Mouse (Mus musculus): ENCODE results near the gene Psmb5. TPM values are rescaled to one million over a fixed set of nuclear protein-coding genes. Genes with fewer than 3 reads are reported as not detected.

The Psmb5 gene
- polyA plus RNA-seq, 1 experiment from 2014 or later = 157 TPM

DNA sequence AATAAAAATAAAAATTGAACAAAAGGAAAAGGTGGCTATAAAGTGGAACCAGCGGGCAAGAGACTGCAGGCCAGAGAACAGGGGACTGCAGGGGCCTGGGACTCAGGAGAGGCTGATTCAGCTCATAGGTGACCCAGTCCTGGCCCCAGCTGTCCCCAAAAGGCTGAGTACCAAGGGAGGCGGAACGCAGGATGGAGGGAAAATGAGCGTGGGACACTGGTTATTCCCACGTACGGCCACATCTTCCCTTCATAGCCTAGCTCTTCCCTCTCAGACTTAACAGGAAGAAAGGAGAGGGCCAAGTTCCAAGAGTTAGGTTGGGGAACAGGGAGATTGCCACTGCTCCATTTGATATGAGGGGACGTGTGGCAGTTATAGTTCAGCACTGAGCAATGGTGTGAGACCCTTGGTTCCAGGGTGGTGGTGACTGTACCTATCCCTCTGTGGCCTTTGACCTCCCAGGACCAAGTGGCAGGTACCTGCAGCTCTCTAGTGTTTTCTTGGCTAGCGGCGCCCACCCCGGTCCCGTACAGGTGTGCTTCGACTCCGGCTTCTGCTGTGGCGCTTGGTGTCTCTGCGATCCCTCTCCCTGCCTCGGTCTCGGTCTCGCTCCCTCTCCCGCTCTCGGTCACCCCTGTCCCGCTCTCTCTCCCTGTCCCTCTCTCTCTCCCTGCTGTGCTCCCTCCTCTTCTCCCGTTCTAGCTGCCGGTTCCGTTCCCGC is 24.6 kb upstream of the Psmb5 start:
- DNase-seq (no peak), ATAC-seq (no peak)
- no peaks in the 10 kb centered on the region for H3K9me3 ChIP-seq (ENCODE audit: low read length)
- TF ChIP-seq CTCF (IDR thresholded peaks at IDR 0.05; ENCODE audit: low read depth) = no peak
- no peak for TF ChIP-seq EP300 (IDR thresholded peaks at IDR 0.05; ENCODE audit: low read depth)
- H3K9ac ChIP-seq (replicated peaks) = no peak overlapping the region
- H3K4me3 ChIP-seq (ENCODE audit: low read depth, low read length) = no peak overlapping the region
- peaks cover 54% of the 10 kb centered on the region for H3K36me3 ChIP-seq (replicated peaks; ENCODE audit: insufficient read depth, low read length)
- no peak overlapping the region for H3K4me2 ChIP-seq (ENCODE audit: low read depth, low read length)
- H3K27ac ChIP-seq (ENCODE audit: low read depth) = no peak overlapping the region
- 0 out of 2 replicates have a peak, but pooled peaks cover 5% of the 10 kb centered on the region for H3K27me3 ChIP-seq (ENCODE audit: insufficient read depth, low read length)
- 91% methylated on average over 25 of the region's 25 CpGs for WGBS (ENCODE audit: insufficient replicate concordance)
- peaks cover 3% of the 10 kb centered on the region for H3K4me1 ChIP-seq (ENCODE audit: insufficient read depth)

DNA sequence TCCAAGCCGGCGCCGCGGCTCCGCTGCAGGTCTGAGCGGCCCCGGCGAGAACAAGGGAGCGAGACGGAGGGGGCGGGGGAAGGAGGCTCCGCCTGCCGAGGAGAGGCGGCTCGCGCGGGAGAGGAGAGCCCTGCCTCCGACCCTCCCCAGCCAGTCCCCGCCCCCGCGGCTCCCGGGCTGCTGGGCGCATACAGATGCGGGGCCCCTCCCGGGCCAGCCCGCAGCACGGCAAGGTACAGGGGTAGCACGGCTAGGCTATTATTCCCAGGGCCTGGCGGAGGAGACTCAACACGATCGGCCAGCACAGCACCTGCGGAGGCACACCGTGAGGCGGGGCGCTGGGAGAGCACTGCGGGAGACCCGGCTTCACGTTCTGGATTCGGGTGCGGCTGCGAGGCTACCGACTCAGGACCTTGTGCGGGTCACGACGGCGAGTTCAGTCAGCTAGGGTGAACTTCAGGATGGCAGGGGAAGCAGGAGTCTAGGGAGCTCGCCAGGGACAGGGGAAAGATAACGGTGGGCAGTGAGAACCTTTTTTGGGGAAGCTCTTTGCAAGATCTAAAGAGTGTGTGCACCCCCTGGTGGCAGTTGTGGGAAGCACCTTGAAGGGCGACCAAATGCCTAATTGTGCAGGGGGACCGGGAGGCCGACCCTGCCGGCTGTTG is 23.6 kb upstream of the Psmb5 start, which contains the start of gene Cdh24:
TSS of gene Cdh24 (minus strand) at position 60 of the 665 bp plus-strand sequence.
- H3K4me1 ChIP-seq (ENCODE audit: insufficient read depth) = peaks cover 3% of the 10 kb centered on the region
- peaks cover 44% of the 10 kb centered on the region for H3K36me3 ChIP-seq (replicated peaks; ENCODE audit: insufficient read depth, low read length)
- peak within 1 kb of the TSS; percentile 39; the same call in 1 of the 2 replicates for H3K27ac ChIP-seq (ENCODE audit: low read depth)
- H3K4me3 ChIP-seq (ENCODE audit: low read depth, low read length) = peak within 1 kb of the TSS; percentile 81
- peak; percentile 89 for DNase-seq
- 0 out of 2 replicates have a peak, but pooled peaks cover 5% of the 10 kb centered on the region for H3K27me3 ChIP-seq (ENCODE audit: insufficient read depth, low read length)
- WGBS (ENCODE audit: insufficient replicate concordance) = under 1% methylated on average over 37 of the region's 52 CpGs
- no peaks in the 10 kb centered on the region for H3K9me3 ChIP-seq (ENCODE audit: low read length)
- TF ChIP-seq EP300 (IDR thresholded peaks at IDR 0.05; ENCODE audit: low read depth) = no peak
- TF ChIP-seq CTCF (IDR thresholded peaks at IDR 0.05; ENCODE audit: low read depth) = peak; percentile 92
- ATAC-seq = peak; percentile 87
- H3K4me2 ChIP-seq (ENCODE audit: low read depth, low read length) = peak within 1 kb of the TSS; percentile 100
- H3K9ac ChIP-seq (replicated peaks) = peak within 1 kb of the TSS; percentile 77

DNA sequence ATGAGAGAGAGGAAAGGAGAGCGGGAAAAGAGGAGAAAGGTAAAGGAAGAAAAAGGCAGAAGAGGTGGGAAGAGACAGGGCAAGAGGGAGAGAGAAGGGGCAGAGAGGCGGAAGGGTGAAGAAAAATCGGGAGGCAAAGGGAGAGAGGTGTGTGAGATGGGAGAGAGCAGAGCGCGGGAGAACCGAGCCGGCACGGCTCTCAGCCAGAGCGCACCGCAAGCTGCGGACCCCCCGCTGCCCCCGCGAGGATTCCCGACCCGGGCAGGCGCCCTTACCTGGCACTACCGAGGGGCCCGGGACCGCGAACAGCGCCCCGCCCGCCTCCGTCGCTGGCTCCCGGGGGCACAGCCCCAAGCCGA is 23.1 kb upstream of the Psmb5 start, which contains the start of gene Gm17606:
TSS of gene Gm17606 (plus strand) at position 7 of the 359 bp plus-strand sequence.
- ATAC-seq (no peak; the same call in 1 of the 2 replicates), DNase-seq (no peak)

DNA sequence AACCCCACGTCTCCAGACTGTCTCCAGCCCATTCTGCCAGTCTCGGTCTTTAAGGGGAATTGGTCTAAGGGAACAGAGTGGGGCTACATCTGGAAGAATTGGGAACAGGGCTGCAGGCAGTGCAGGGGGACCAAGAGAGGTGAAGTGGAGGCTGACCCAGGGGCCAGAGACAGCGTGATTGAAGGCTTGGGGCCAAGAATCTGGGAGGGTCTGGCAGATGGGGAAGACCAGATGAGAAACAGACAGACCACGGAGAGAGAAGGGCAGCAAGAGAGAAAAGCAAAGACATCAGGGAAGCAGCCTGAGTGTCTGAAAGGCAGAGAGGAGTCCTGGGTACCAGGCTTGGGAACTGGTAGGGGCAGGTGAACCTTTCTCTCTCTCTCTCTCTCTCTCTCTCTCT is 22.3 kb upstream of the Psmb5 start:
- Histone ChIP-seq H3K27me3 (ENCODE audit: insufficient read depth, low read length) (0 out of 2 replicates have a peak, but pooled peaks cover 5% of the 10 kb centered on the region), H3K4me2 (ENCODE audit: low read depth, low read length) (no peak overlapping the region), H3K36me3 (replicated peaks; ENCODE audit: insufficient read depth, low read length) (peaks cover 31% of the 10 kb centered on the region), H3K4me3 (ENCODE audit: low read depth, low read length) (no peak overlapping the region), H3K27ac (ENCODE audit: low read depth) (no peak overlapping the region), H3K9ac (replicated peaks) (no peak overlapping the region), H3K9me3 (ENCODE audit: low read length) (no peaks in the 10 kb centered on the region), H3K4me1 (ENCODE audit: insufficient read depth) (peaks cover 3% of the 10 kb centered on the region)
- DNase-seq (no peak), ATAC-seq (no peak)
- 50% methylated on average over 4 of the region's 4 CpGs for WGBS (ENCODE audit: insufficient replicate concordance)
- no peak for TF ChIP-seq CTCF (IDR thresholded peaks at IDR 0.05; ENCODE audit: low read depth)
- no peak for TF ChIP-seq EP300 (IDR thresholded peaks at IDR 0.05; ENCODE audit: low read depth)

More for the DNA sequence above, 23.1 kb upstream of the Psmb5 start, which contains the start of gene Gm17606:
- H3K4me3 ChIP-seq (ENCODE audit: low read depth, low read length) = peak within 1 kb of the TSS; percentile 81
- H3K9ac ChIP-seq (replicated peaks) = peak within 1 kb of the TSS; percentile 77
- WGBS (ENCODE audit: insufficient replicate concordance) = 3% methylated on average over 23 of the region's 28 CpGs
- TF ChIP-seq EP300 (IDR thresholded peaks at IDR 0.05; ENCODE audit: low read depth) (no peak), CTCF (IDR thresholded peaks at IDR 0.05; ENCODE audit: low read depth) (no peak)
- peaks cover 3% of the 10 kb centered on the region for H3K4me1 ChIP-seq (ENCODE audit: insufficient read depth)
- no peaks in the 10 kb centered on the region for H3K9me3 ChIP-seq (ENCODE audit: low read length)
- peaks cover 39% of the 10 kb centered on the region for H3K36me3 ChIP-seq (replicated peaks; ENCODE audit: insufficient read depth, low read length)
- 0 out of 2 replicates have a peak, but pooled peaks cover 5% of the 10 kb centered on the region for H3K27me3 ChIP-seq (ENCODE audit: insufficient read depth, low read length)
- H3K27ac ChIP-seq (ENCODE audit: low read depth) = peak within 1 kb of the TSS; percentile 39; the same call in 1 of the 2 replicates
- H3K4me2 ChIP-seq (ENCODE audit: low read depth, low read length) = peak within 1 kb of the TSS; percentile 100

DNA sequence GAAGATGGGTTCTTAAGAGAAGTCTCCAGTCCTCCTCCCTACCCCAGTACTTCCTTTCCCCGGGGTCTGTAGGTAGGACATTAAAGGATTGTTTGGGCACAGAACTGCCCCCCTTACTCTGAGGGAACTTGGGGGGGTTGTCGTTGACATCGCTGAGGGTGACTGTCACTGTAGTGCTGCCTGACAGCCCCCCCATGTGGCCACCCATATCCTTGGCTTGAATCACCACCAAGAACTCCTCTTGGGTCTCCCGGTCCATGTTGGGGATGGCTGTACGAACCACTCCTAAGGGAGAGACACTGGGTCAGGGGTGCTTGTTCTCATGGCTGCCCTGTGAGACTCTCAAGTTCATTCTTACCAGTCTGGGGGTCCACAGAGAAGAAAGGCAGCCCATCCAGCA is 20.4 kb upstream of the Psmb5 start:
- WGBS (ENCODE audit: insufficient replicate concordance) = 61% methylated on average over 5 of the region's 5 CpGs
- Histone ChIP-seq H3K9ac (replicated peaks) (no peak overlapping the region), H3K4me2 (ENCODE audit: low read depth, low read length) (no peak overlapping the region), H3K4me1 (ENCODE audit: insufficient read depth) (peaks cover 3% of the 10 kb centered on the region), H3K27me3 (ENCODE audit: insufficient read depth, low read length) (0 out of 2 replicates have a peak, but pooled peaks cover 5% of the 10 kb centered on the region), H3K4me3 (ENCODE audit: low read depth, low read length) (no peak overlapping the region), H3K27ac (ENCODE audit: low read depth) (no peak overlapping the region), H3K9me3 (ENCODE audit: low read length) (no peaks in the 10 kb centered on the region), H3K36me3 (replicated peaks; ENCODE audit: insufficient read depth, low read length) (peaks cover 12% of the 10 kb centered on the region)
- no peak for DNase-seq
- no peak for ATAC-seq
- TF ChIP-seq EP300 (IDR thresholded peaks at IDR 0.05; ENCODE audit: low read depth) (no peak), CTCF (IDR thresholded peaks at IDR 0.05; ENCODE audit: low read depth) (peak; percentile 21; the same call in 1 of the 2 replicates)

DNA sequence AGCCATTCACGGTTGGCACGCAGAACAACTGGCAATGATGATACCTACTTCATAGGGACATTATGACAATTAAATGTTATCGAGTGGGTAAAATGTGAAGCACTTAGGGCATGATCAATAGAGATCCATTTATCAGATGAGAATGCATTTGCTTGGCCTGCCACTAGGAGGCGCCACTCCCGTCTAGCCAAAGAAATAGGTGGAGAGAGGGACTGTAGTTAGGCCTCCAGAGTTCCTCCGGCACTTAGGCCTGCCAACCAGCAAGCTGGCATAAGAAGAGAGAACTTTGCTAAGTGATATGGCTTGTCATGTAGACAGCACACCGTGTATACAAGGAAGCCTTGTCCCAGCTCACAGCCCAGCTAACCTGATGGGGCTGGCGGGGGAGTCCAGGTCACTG is 19.1 kb upstream of the Psmb5 start:
- H3K27ac ChIP-seq (ENCODE audit: low read depth) = no peak overlapping the region
- 50% methylated on average over 8 of the region's 8 CpGs for WGBS (ENCODE audit: insufficient replicate concordance)
- TF ChIP-seq EP300 (IDR thresholded peaks at IDR 0.05; ENCODE audit: low read depth) = no peak
- TF ChIP-seq CTCF (IDR thresholded peaks at IDR 0.05; ENCODE audit: low read depth) = peak; percentile 94
- H3K36me3 ChIP-seq (replicated peaks; ENCODE audit: insufficient read depth, low read length) = peaks cover under 1% of the 10 kb centered on the region; the same call in 1 of the 2 replicates
- ATAC-seq (no peak), DNase-seq (peak; percentile 71)
- no peak overlapping the region for H3K4me3 ChIP-seq (ENCODE audit: low read depth, low read length)
- H3K27me3 ChIP-seq (ENCODE audit: insufficient read depth, low read length) = 0 out of 2 replicates have a peak, but pooled peaks cover 5% of the 10 kb centered on the region
- no peaks in the 10 kb centered on the region for H3K9me3 ChIP-seq (ENCODE audit: low read length)
- H3K4me2 ChIP-seq (ENCODE audit: low read depth, low read length) = no peak overlapping the region
- H3K9ac ChIP-seq (replicated peaks) = no peak overlapping the region
- peaks cover 3% of the 10 kb centered on the region for H3K4me1 ChIP-seq (ENCODE audit: insufficient read depth)
